Mouse (Mus musculus) frontal cortex, postnatal 10 days (tissue): ENCODE data around the gene Slc38a8.

Source experiments
- DNase-seq, 2 experiments: peaks; one replicate each; pipeline ENCODE4 v3.0.0; 2022; ENCODE audit warnings: low spot score in 2 of 2, mixed read lengths in 1 of 2

The Slc38a8 gene

GRCm38 (mm10) chr8:119484145-119484896 is 17.2 kb downstream of the Slc38a8 start:
- no peak for DNase-seq

GRCm38 (mm10) chr8:119478684-119479083 is 22.8 kb downstream of the Slc38a8 start:
- no peak for DNase-seq

DNA sequence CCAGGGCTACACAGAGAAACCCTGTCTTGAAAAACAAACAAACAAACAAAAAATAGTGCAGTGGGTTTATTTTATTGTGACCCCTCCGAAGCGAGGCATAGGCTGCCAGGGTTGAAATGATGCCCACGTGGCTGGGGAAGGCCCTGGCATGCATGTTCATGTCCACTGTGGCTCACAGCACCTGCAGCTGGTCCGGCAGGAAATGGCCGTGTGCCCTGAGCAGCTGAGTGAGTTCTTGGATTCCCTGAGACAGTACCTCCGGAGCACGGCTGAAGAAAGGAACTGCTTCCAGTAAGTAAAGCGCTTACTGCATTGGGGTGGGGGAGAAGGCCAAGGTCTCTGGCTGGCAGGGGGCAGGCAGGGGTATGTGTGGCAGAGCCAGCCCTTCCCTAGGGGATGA is 33.4 kb downstream of the Slc38a8 start:
- no peak for DNase-seq

DNA sequence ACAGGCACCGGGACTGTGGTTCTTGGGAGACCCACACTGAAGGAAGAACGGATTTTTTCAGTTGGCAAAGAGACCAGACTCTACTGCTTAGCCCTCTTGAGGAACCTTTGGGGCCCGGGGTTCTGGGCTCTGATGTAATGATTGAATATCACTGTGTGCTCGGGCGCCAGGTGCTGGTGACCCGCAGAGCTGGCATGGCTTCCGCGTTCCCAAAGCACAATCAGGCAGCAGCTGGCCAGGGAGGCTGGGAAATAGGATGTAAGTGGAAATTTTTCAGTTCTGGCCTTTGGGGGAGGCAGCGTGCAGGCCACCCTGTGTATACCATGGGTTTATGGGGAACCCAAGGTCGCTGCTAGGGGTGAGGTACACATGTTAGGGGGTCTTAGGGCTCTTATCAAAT is 34.7 kb downstream of the Slc38a8 start:
- no peak for DNase-seq

GRCm38 (mm10) chr8:119466105-119466504 is 35.4 kb downstream of the Slc38a8 start:
- peak; percentile 71 to 74 for DNase-seq

DNA sequence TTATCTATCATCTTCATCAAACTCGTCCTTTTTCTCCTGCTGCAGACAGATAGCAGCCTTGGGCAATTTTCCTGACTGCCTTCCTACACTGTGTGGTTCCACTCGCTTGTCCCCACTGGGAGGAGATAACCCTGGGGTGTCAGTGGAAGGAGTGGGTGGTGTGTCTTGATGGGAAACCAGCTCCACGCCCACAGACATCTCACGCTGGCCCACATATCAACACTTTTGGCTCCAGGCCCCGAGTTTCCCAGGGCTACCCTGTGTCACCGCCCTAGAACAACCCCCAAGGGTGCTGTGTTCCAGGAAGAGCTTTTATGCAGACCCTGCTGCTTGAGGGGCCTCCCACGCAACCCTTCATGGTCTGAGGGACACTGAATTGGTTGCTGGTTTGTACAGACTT is 37.8 kb downstream of the Slc38a8 start:
- DNase-seq: no peak

- no peak for DNase-seq
These were observed 40.1 kb downstream of the Slc38a8 start for GRCm38 (mm10) chr8:119461356-119461755.

DNA sequence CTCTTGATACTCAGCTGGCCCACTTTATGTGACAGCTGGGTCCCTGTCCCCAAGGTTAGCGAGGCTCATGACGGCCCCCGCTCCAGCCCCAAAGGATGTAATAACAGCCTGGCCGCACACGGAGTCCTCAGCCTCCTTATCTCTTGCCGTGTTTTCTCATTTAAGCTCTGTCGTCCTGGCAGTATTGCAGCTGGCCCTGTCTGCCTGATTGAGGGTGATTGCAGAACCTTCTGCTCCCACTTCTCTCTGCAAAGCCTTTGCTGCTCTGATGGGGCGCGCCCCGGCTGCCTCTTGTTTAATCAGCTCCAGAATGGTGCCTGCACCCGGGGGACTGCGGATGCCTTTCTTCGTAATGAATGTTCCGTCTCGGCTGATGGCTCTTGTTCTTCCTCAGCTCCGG is 41.8 kb downstream of the Slc38a8 start:
- no peak for DNase-seq

DNA sequence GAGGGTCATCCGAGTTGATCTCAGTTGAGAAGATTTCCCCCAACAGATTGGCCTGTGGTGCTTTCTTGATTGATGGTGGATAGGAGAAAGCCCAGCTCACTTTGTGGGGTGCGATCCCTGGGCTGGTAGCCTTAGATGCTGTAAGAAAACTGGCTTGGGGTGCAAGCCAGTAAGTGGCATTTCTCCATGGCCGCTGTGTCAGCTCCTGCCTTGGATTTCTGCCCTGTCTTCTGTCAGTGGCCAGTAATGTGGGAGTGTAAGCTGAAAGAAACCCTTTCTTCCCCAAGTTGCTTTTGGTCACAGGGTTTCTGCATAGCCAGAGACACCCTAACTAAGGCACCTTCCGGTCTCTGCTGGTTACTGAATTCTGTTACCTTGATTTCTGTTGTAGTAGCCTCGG is 45.5 kb downstream of the Slc38a8 start:
- no peak for DNase-seq

GRCm38 (mm10) chr8:119452919-119453318 is 48.6 kb downstream of the Slc38a8 start:
- DNase-seq: no peak

GRCm38 (mm10) chr8:119451131-119451530 is 50.4 kb downstream of the Slc38a8 start:
- no peak for DNase-seq

DNA sequence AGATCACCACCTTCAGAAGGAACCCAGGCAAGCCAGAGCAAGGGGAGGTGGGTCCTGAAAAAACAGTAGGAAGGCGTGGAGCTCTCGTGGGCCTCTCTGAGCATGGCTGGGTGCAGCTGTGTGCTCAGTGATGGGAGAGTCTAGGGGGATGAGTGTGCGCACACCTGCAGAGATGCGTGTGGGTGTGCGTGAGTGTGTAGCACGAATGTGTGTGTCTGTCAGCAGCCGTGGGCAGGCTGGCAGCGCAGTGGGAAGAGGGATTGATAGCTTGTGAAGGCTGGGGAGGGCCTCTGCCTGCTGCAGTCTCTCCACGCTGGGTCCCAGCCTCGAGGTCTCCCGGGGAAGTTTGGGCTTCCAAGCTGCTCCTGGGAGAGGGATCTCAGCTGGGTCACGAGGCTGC is 51.9 kb downstream of the Slc38a8 start:
- DNase-seq: no peak

- DNase-seq: no peak
These were observed 53.7 kb downstream of the Slc38a8 start for GRCm38 (mm10) chr8:119447781-119448170.

DNA sequence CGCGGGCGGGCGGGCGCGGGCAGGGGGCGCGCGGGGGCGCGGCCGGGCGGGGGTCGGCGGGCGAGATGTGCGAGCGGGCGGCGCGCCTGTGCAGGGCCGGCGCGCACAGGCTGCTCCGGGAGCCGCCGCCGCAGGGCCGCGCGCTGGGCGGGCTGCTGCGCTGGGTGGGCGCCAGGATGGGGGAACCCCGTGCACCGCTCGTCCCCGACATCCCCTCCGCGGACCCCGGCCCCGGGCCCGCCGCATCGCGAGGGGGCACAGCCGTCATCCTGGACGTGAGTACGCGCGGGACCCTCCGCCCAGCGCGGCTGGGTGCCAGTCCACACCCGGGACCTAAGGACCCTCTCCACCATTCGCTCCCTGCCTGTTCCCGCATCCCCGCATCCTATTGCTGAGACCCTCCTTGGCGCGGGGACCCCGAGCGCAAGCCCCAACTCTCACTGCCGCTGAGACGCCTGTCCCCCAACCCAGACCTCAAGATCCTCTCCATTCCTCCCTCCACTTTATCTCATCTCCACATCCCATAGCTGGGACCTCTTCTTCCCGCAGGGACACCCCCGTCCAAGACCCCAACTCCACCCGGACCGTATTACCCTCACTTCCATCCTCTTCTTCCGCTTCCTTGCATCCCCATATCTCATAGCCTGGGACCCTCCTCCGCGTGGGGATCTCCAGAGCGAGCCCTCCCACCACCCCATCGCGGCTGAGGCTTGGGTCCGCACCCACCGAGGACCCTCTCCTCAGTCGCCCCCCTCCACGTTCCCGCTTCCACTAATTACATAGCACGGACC is 54.3 kb downstream of the Slc38a8 start:
- DNase-seq: no peak

DNA sequence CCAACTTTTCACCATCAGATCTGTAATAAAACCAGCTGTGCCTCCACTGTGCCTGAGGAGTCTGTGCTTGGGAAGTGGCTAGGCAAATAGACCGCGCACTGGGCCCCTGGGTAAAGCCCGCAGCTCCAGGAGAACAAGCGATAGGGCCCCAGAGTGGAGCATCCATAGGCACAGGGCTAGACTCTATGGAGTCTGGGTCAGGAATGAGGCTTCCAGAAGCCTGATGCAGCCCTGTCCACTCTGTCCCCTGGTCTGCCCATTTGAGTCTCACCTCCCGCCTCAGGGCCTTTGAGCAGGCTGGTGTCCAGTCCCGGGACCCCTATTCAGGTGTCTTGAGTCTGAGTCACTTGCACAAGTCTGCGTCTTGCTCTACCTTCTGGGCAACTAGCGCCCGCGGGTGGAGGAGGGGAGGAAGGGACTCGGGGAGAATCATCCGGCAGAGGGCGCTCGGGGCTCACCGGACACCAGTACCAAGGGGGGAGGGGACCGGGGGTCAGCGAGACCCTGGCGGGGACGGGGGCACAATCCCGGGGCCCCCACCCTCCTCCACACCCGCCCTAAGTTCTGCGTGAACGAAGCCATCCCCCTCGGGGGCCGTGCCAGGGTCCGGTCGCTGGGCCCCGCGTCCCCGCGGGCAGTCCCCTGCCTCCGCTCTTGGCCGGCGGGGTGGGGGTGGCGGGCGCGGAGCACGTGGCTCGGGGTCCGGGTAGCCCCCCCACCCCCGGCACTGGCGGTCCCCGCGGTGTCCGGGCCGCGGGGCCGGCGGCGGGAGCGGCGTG is 55.1 kb downstream of the Slc38a8 start, which contains the start of gene Necab2:
Gene Necab2 (plus strand): TSS at position 509 of the 779 bp plus-strand sequence.
- peak; percentile 79 to 85 for DNase-seq

DNA sequence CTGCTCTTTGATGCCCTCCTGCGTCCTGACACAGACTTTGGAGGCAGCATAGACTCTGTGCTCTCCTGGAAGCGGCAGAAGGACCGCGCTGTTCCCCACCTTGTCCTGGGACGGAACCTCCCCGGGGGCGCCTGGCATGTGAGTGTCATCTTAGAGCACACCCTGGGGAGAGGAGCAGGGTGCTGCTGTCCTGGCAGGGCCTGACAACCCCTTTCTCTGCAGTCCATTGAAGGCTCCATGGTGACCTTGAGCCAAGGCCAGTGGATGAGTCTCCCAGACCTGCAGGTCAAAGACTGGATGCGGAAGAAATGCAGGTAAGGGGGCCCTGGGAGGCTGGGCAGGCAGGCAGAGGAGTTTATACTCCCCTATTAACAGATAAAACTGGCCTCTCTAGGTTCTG is 58.5 kb downstream of the Slc38a8 start:
- DNase-seq: no peak

GRCm38 (mm10) chr8:119442013-119442412 is 59.5 kb downstream of the Slc38a8 start:
- DNase-seq: no peak

- DNase-seq: no peak
These were observed 60.6 kb downstream of the Slc38a8 start for GRCm38 (mm10) chr8:119440952-119441270.

DNA sequence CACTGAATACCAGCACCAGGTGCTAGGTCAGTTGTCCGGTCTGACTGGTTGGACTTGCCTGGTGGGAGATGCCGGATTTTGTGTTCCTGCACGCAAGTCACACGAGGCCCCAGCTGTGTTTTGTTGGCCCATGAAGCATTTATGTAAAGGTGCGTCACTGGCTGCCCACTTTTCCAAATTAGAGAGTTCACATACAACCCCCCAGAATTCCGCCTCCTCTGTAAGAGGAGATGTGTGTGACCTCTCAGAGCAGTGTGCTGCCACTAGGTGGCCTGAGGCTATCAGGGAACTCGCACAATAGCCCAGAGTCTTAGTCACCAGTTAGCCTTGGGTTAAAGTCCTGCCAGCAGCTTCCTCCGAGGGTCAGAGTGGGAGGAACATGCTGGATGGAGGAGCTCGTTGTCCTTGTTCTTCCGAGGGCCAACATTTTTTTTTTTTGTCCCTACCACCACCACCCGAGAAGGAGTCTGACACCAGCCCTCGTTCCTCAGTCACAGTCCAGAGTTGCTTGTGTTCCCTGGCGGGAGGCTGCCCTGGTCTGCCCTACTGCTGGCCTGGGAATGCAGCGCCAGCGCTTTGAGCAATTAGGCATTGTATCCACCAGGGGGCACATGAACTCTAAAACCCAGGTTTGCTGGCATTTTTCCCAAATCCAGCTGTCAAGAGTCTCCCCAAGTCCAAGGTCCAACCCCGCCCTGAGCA is 61.1 kb downstream of the Slc38a8 start:
- DNase-seq: peak in 1 of 2 experiments; percentile 60

- DNase-seq: no peak
These were observed 61.6 kb downstream of the Slc38a8 start for GRCm38 (mm10) chr8:119439893-119440249.

DNA sequence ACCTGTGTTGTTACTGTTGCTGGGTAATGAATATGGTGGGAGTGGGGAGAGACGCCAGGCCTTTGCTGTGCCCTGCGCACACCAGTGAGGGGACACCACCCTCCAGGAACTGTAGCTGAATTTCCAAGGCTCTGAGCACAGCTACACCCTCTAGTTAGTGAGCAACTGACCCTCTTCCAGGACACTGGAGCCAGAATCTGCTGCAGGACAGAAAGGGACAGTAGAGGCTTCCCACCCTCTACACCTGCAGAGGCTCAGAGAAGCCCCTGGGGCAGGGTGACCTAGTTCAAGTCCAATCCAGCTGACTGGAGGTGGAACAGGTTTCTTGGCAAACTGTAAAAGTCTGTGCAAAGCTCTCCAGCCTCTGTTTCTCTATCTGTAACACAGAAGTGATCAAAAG is 62.1 kb downstream of the Slc38a8 start:
- DNase-seq: no peak

DNA sequence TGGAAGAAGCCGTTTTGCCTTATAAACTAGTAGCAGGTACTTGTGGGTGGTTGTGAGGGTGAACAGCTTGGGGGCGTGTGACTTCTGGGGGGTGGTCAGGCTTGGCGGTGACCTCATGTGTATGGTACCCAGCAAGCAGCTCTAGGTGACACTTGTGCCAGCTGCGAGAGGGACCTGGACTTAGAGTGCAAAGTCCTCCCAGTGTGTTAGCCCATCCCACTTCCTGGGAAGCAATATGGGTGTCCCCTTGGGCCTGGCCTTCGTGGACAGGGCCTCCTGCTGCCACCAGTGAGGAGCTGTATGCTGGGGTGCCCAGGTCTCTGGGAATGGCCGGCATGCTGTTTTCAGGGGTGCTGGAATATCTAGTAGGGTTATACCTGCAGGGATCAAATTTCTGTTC is 62.6 kb downstream of the Slc38a8 start:
- DNase-seq: no peak
